Mouse (Mus musculus) lung, postnatal 0 days (tissue): Measurements from ENCODE around the gene Aacs.

ENCODE experiments used
- CTCF ChIP-seq: IDR thresholded peaks from 2 replicates; pipeline ENCODE4 v1.5.1; 2016; ENCODE audit warnings: antibody characterized with exemption, mild to moderate bottlenecking
- EP300 ChIP-seq: IDR thresholded peaks from 2 replicates; pipeline ENCODE4 v1.6.1; 2016; ENCODE audit warnings: antibody characterized with exemption, mild to moderate bottlenecking, control low read depth

DNA sequence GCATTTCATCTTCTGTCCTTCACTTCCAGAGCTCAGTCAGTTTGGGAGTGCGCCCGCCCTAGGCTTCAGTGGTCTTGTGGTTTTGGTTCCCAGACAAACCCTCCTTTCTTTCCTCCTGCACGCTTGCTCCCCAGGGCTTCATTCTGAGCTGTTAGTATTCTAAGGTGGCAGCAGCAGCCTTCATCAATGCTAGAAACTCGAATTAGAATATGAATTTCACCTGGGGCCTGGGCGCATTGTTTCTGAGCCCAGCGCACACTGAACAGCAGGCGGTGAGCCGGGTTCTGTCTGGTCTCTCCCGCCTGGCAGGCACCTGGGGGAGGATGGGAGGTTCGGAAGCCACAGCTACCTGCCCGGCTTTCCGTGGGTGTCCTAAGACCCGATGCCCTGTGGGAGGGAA, 70.7 kb downstream of the Aacs start:
- TF ChIP-seq CTCF (no peak), EP300 (no peak)
